Mouse (Mus musculus) urinary bladder, adult 18-20 months (tissue): ENCODE results near the gene Mrps31.

ENCODE experiments used
- DNase-seq, 2 experiments: peaks; one replicate each; pipeline ENCODE4 v3.0.0; 2022; ENCODE audit warnings: low spot score in 2 of 2, mixed read lengths in 2 of 2

The Mrps31 gene

DNA sequence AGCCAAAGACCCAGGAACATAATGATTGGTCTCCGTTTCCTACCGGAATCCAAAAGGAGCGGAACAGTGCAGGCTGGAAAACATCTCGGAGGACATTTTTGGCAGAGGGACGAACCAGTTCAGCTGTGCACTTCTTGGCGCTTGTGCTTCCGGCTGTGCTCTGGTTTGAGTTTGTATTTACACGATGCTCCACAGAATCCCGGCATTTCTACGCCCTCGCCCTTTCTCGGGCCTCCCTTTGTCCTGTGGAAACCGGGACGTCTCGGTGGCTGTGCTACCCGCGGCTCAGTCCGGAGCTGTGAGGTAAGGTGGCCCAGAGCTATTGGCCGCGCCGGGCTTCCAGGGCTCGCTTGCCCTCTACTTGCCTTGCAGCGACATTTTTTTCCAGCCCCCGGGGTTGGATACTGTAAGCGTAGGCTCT is at the start of gene Mrps31:
Mrps31 (plus strand) TSS at position 80 of the 421 bp plus-strand sequence.
- DNase-seq, result peak; percentile 69 to 74

DNA sequence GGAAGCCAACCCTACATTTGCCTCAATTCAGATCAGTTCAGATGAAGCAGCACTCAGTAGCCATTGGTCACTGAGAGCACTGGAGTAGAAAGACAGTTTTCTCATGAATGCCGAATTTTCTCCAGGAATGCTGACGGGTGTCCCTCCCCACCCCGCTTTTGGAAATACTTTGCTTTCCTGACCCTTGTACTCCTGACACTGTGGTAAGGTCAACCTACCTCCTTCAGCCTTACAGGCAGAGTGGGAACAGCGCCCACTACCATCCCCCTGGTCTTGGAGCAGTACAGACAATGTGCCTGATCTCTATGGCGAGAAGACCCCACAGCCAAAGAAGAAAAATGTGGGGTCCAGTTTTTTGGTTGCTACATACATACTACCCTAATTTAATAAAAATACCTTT is 34.9 kb upstream of the Mrps31 start:
- DNase-seq, result no peak

DNA sequence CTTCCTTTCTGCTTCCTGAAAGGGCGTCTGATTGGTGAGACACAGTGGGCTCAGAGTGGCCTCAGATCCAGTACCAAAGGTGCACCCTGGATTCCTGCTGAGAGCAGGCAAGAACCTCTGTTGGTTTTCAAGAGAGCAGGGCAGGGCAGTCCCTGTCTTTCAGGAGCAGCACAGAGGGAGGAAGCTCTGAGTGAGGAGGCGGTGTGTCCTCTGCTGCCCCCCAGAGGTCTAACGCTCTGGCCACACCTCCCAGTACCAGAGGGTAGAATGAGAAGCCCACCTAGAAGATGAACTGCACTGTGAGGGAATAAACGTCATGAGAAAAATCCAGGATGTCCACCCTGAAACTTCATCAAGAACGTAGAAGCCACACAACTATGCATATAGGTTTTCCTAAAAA is 34.3 kb upstream of the Mrps31 start:
- peak; percentile 7 to 11 for DNase-seq

DNA sequence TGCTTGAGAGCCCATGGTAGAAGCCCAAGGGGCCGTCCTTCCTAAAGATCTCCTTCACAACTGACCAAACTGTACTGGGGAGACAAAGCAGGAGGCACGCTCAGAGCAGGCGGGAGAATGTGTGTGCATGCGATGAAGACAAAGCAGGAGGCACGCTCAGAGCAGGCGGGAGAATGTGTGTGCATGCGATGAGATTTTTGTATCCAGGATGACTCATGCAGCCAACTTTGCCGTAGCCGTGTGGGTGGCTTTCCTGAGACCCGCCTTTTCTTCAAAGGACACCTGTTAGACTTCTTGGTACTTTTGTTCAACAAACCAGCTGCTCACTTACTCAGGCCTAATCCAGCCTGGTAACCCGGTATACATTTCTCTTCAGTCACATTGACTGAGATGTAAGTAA is 30.2 kb upstream of the Mrps31 start:
- no peak for DNase-seq

DNA sequence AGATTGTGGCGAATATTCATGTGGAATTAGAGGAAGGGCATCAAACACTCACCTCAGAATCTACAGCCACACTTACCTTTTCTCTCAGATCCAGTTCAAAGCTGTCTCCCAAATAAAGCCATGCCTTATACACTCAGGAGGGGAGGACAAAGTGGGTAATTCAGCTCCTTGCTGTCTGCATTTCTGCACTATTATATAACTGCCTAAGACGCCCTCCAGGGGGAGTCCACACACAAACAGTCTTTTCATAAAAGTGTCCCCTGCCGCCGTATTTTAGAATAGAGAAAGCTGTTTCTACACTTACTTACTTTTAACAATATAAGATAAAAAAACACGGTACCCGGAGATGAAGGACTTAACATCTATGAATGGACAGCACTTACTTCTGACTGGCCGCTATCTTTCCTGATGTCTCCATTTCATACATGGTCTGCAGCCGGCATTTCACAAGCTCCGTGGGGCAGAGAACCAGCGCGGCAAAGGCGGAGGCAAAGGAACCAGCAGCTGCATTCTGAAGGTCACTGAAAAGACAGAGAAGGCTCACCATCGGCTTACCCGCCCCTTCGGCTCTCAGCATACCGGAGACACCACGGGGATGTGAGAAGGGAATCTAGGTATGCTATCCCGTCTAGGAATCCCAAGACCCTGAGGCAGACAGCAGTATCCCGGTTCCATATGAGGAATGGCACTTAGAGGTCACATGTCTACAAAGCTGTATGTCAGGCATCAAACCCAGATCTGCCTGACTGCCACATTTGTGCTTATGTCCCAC is 28.2 kb upstream of the Mrps31 start:
- no peak for DNase-seq

DNA sequence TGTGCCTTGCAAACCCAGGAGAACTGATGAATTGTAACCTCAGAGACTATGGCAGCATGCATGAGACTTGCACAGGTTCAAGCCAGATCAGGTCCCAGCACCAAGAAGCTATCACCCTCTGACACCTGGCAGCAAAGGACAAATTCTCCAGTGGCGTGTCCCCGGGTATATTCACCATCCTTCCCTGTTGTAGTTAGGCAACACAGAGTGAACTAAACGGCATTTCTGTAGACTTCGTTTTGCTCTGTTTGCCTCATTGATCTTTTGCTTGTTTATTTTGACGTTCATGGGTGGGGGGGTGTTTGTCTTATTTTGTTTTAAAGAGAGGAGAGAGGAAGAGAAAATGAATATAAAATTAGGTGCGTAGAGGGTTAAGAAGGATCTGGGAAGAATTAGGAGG is 26.0 kb upstream of the Mrps31 start:
- DNase-seq, result no peak

DNA sequence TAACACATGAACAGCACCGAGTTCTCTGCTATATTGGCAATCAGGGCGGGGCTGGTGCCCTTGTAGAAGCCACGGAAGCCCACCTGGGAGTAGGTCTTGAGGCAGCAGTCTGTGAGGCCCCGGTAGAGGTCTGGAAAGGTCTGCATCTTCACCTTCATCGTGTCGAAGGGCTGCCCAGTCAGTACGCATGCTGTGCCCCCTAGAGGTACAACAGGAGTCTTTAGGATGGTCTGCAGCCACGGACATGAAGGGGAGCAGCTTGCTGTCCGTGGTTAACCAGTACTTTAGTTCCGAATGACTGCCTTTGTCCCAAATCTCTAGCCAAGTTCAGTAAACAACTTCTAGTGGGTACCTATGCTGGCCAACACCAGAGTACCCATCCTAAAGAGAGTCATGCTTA is 21.3 kb upstream of the Mrps31 start:
- DNase-seq, result no peak

DNA sequence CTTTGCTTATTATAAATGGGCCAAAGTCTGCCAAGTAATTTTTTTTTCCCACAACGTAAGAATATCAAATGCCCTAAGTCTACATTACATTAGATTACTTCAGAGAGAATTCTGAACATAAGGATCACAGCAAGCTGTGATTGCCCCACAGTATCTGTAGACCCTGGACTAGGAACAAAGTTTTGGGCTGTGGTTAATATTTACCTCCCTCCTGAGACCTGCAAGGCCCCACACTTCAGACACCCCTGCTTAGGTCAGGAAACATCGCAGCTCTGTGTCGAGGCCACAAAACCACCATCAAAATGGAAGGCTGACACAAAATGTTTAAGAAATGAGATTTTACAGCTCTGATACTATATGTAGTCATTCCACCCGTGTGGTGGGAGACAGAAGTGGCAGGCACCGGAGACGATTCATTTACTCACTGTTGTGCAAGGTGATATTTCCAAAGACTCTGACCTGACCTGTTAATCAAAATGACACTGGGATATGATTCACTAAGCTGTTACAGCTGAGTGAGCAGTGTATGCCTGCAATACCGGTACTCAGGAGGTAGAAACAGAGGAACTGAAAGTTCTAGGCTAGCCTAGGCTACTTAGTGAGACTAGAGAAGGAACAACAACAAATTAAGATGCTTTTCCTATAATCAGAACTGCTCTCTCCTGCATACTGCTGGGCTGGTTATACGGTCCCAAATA is 20.2 kb upstream of the Mrps31 start:
- no peak for DNase-seq

DNA sequence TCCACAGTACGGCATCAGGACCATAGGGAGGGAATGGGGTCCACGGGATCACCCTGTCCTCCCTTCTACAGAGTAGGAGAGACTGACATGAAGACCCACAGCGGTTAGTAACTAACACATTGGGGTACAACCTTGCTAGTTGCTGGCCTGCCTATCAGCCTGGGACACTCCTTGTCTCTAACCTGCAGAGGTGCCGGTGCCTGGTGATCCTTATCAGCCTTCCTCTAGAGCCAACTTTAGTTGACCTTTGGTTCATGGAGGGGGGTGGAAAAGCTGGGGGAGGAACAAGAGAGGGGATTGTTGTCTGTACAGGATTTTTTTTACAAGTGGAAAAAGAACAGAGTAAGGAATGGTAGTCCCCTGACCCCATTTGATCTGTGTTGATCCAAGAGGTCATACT is 16.7 kb upstream of the Mrps31 start:
- DNase-seq, result no peak

DNA sequence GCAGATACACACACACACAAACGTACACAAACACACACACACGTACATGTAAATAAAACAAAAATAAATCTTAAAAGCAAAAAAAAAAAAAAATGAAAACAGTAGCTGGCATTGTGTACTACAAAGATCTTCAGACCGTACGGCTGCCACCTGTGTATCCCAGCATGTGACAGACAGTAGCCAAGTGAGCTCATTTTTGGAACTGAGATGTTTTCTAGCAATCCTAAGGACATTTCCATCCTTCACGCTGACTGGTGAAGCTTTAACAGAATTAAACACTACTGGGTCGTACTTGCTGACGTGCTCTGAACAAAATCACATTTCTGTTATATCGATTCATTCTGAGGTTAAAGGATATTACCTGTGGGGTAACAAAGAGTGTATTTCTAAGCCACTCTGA is 15.9 kb upstream of the Mrps31 start:
- DNase-seq, result no peak

DNA sequence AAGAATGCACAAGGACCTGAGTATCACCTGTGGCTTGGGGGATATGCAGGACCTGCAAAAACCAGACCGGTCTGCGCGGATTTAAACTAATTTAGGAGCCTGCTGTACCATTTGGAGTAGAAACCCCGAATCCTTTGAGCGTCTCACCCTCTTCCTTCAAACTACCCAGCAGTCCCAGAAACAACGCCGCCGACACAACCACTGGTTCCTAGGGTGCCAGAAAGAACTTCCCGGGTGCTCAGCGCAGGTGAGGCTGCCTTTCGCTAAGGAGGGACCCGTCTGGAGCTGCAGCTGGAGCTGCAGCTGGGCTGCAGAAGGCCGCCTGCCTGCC is 13.4 kb upstream of the Mrps31 start:
- no peak for DNase-seq

DNA sequence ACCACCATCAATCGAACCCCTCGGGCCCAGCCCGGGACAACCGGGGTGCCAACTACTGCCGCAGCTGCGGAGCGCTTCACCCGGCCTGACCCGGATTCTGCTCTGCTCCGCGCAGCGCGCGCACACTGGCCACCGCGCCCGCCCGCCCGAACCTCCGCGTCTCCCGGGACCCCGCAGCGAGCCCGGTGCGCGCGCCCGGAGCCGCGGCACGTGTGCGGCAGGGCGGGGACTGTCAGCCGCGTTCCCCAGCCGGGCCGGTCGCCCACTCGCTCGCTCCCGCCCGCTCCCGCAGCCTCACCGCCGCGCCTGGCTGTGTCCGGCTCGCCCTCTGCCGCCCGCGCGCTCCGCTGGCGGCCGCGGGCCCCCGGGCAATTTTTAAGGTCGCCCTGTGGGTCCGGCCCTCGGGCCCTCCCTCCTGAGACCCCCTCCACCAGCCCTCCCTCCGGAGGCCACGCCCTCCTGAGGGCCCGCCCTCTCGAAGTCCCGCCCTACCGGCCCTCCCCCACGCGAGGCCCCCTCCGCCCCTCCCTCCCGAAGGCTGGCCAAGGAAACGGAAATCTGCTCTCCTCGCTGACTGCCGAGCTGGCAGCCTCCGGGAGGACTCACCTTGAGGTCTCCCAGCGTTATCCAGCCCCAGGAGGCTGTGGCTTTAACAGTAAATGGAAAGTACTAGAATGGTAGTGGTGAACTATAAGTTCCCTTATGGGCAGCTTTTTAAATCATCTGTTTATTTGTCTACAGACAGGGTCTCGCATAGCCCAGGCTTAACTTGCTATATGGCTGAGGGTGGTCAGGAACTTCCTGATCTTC is 12.8 kb upstream of the Mrps31 start, which contains the start of gene Slc25a15:
Slc25a15 (minus strand) TSS at position 456 of the 810 bp plus-strand sequence.
- peak; percentile 81 to 88 for DNase-seq

DNA sequence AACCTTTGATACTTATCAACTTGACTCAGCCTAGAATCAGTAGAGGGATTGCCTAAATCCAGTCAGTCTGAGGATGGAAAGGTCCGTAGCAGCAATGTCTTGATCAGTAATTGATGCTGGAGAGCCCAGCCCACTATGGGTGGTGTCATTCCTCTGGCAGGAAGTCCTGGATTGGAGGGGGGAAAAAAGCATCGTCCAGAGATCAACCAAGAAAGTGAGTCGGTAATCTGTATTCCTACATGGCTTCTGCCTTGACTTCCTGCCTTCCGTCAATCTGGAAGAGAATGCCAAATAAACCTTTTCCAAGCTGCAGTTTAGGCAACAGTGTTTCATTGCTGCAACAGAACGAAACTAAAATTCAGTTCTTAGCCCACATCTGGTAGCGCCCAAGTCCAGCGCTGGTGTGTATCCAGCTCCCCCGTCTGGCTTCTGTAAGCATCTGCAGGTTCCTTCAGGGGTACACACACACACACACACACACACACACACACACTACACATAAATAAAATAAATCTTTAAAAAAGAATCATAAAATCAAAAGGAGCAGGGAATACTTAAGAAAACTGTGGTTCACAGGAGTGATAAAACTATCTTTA is 11.8 kb upstream of the Mrps31 start:
- no peak for DNase-seq

DNA sequence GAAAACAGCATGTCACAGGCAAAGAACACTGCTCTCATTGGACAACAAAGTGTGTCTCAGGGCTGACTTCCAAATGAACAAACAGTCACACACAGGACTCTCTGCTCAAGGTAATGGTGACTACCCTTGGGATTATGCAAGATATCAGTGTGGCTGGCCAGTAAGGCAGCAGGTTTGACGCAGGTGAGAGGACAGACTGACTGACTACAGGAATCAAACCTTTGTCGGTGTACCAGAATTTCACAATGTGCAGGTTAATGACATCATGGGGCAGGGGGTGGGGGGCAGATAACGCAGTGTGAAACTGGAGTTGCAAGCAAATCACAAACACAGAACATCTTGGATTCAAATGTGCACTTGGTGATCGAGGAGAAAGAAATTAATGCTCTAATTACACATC is 10.6 kb upstream of the Mrps31 start:
- DNase-seq, result no peak

DNA sequence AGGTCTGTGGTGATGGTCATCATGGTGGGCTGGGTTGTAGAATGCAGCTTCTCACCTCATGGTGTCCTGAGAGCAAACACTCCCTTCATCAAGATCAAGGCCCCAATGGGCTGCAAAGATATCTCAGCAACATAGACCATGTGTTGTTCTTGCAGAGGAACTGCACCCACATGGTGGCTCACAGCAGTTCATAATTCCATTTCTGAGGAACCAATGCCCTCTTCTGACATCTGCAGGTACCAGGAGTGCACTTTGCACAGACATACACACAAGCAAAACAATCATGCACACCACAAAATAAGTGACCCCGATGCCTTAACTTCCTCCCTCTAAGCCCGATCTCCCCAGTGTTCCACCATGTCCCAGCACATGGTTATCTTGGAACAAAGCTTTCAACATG is 7.9 kb upstream of the Mrps31 start:
- DNase-seq, result no peak

DNA sequence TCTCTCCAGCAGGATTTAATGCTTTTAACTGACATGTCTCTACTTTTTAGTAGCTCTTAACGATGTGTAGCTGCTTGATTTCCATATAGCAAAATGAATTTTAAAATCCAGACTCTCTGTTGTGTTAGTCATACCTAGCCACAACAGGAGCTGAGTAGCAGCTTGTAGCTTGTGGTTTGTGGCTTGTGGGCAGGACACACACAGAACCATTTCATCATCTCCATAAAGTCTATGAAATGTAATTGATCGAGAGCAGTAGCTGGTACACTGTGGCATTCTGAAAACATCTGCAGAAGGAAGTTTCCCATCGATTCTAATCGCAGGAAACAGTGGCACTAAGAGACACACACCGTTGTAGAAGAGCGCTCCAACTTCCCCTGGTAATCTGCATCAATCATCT is 5.4 kb upstream of the Mrps31 start:
- no peak for DNase-seq

DNA sequence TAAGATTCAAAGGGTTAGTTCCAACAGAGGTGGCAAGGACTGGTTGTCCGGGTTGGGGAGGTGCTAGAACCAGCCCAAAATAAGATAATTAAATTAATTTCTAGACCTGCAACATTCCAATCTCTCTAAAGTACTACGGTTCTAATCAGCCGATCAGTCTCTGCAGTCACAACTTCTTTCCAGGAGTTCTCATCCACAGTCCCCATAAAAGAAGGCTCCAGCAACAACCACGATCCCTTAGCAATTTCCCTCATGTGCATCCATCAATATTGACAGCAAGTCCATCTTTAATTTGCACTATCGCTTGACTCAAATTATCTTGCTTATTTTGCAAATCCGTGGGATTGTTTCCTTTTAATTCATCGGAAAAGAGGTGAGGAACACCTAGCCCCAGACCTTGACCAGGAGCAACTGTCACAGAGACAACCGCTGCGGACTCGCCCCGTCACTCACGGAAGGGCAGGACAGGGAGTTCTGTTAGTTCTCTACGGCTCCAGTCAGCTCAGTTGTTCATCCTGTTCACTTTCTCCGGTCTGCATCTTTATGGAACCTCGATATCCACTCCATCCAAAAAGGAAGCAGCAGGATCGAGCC is 376 bp upstream of the Mrps31 start:
- DNase-seq, result no peak

DNA sequence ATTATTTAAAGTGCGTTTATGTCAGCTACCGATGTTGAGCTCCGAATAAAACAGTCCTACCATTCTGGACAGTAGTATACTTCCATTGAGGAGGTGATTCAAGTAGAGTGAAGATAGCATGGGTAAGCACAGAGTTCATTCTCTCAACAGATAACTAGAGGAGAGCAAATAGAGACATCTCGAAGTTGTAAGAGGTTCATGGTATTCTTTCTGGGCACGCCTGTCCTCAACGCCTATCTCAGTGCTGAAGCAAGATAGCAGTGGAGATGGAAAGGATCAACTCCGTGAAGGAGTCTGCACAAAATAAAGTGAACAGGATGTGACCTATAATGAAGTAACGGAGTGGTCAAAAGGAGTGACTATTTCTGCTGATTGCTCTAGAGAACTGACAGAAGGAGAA is 810 bp downstream of the Mrps31 start:
- DNase-seq, result no peak
